Mouse (Mus musculus) lung, postnatal 0 days (tissue): ENCODE data around the gene Vapb. TPM values are rescaled to one million over a fixed set of nuclear protein-coding genes. Genes with fewer than 3 reads are reported as not detected.
A peak's percentile ranks its signal among the peaks of the same experiment; 100 is the strongest.

Source experiments
- ATAC-seq: fragments of 200-750 bp; cut with Nextera tagmentation; 2 replicates; pipeline ENCODE4 v1.8.0; 2017; ENCODE audit warnings: moderate library complexity
- DNase-seq: peaks from one replicate; pipeline ENCODE4 v3.0.0-alpha.2; 2016; ENCODE audit warnings: low spot score
- H3K27ac ChIP-seq: fragments of 300-500 bp; sonication (generic); 2 replicates; pipeline ENCODE4 v1.5.1; 2014; ENCODE audit warnings: antibody characterized with exemption, mild to moderate bottlenecking, low read length, mixed read lengths
- H3K27me3 ChIP-seq: fragments of 300-500 bp; sonication (generic); replicated peaks from 2 replicates; pipeline ENCODE4 v1.6.1; 2014; ENCODE audit warnings: low read length, mixed read lengths; ENCODE audit not compliant: insufficient read depth
- H3K36me3 ChIP-seq: fragments of 300-500 bp; sonication (generic); 2 replicates; pipeline ENCODE4 v1.6.1; 2014; ENCODE audit warnings: low read length, mixed read lengths; ENCODE audit not compliant: insufficient read depth
- H3K4me1 ChIP-seq: fragments of 300-500 bp; sonication (generic); 2 replicates; pipeline ENCODE4 v1.6.1; 2014; ENCODE audit warnings: antibody characterized with exemption, low read depth, low read length, mixed read lengths; ENCODE audit not compliant: insufficient read depth
- H3K4me2 ChIP-seq: fragments of 300-500 bp; sonication (generic); replicated peaks from 2 replicates; pipeline ENCODE4 v1.6.1; 2014; ENCODE audit warnings: low read depth, mild to moderate bottlenecking, low read length, moderate library complexity, mixed read lengths
- H3K4me3 ChIP-seq: fragments of 300-500 bp; sonication (generic); 2 replicates; pipeline ENCODE4 v1.5.1; 2014; ENCODE audit warnings: low read depth, low read length
- H3K9ac ChIP-seq: fragments of 300-500 bp; sonication (generic); replicated peaks from 2 replicates; pipeline ENCODE4 v1.6.1; 2014; ENCODE audit warnings: low read depth, mild to moderate bottlenecking
- H3K9me3 ChIP-seq: fragments of 300-500 bp; sonication (generic); 2 replicates; pipeline ENCODE4 v1.6.1; 2016; ENCODE audit warnings: low read length, mixed read lengths
- CTCF ChIP-seq: IDR thresholded peaks from 2 replicates; pipeline ENCODE4 v1.5.1; 2016; ENCODE audit warnings: antibody characterized with exemption, mild to moderate bottlenecking
- EP300 ChIP-seq: IDR thresholded peaks from 2 replicates; pipeline ENCODE4 v1.6.1; 2016; ENCODE audit warnings: antibody characterized with exemption, mild to moderate bottlenecking, control low read depth
- WGBS: fragments of 180-500 bp; shearing (Covaris S2); extraction: QIAGEN DNeasy Blood & Tissue Kit; methylation state at CpG from one replicate; pipeline ENCODE4 v1.1.7; 2014; 5-methylcytosine and 5-hydroxymethylcytosine counted together
- polyA plus RNA-seq: library from polyadenylated mRNA; unstranded; fragments of >200 nt; fragmentation: Nextera tagmentation; extraction: Ambion mirVana; gene quantifications from 2 replicates; pipeline ENCODE4 v1.2.1, GENCODE M21; 2015

Vapb gene
- polyA plus RNA-seq, 1 experiment from 2014 or later, result 12.9 TPM

DNA sequence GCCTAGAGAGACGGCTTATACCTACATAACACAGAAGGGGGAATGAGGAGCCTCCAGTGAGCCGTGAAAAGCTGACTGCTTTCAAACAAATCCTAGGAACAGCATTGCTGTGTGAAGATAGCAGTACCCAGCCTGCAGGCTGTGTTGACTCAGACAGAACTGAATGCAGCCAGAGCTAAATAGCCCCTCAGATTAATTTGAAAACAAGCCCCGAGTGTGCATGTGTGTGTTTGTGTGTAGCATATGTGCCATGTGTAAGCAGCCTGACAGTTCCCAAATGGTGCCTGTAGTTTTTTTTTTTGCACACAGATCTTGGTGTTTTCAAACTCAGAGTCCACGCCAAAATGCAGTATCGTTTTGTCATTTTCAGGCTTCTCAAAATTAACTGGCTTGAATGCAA, 43.6 kb downstream of the Vapb start:
- Histone ChIP-seq H3K27ac (no peak overlapping the region), H3K9ac (no peak overlapping the region), H3K27me3 (no peaks in the 10 kb centered on the region), H3K4me2 (no peak overlapping the region), H3K4me3 (no peak overlapping the region), H3K4me1 (no peaks in the 10 kb centered on the region), H3K36me3 (peaks cover 14% of the 10 kb centered on the region), H3K9me3 (no peaks in the 10 kb centered on the region)
- 80% methylated on average over 5 of the region's 5 CpGs for WGBS
- TF ChIP-seq CTCF (no peak), EP300 (no peak)
- ATAC-seq (no peak), DNase-seq (no peak)

DNA sequence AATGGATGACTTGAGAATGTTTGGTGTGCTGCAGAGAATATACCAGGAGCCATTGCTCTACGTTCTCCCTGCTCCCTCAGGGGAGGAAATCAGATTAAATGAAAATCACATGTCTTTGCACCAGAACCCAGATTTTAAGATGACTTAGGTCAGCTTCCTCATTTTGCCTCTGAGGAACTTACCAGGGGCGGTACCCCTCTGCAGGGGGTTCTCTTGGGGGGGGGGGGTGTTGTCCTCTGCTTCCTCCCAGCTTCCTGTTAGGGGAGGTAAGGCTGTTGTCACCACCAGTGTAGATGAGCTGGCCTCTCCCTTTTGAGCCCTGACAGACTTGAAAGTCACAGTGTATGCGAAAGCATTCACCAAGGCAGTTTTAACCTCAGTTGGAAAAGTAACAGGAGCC, 47.1 kb downstream of the Vapb start:
- ATAC-seq, result 0 out of 2 replicates have a peak, but pooled peaks have one; percentile 28
- Histone ChIP-seq H3K4me1 (no peaks in the 10 kb centered on the region), H3K36me3 (no peaks in the 10 kb centered on the region), H3K4me2 (no peak overlapping the region), H3K9ac (no peak overlapping the region), H3K9me3 (no peaks in the 10 kb centered on the region), H3K27me3 (no peaks in the 10 kb centered on the region), H3K4me3 (no peak overlapping the region), H3K27ac (no peak overlapping the region)
- TF ChIP-seq CTCF (no peak), EP300 (no peak)
- DNase-seq, result no peak
- WGBS, result 74% methylated on average over 3 of the region's 3 CpGs

DNA sequence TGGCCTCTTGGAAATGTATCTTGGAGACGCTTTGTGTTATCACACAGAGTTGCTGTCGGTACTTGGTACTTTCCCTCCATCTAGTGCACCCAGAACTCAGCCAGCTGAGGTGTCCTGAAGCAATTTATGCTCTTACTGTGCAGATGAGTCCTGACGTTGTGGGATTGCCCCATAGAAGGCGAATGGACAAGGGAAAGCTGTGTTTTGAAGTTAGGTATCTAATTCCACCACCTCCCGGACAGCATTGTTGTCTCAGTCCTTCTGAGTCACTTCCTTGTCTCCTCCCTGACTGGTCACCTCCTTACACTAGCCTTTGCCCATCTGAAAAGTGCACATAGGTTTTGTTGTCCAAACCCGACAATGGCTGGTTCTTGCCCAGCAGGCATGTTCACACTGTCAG, 47.6 kb downstream of the Vapb start:
- H3K4me1 ChIP-seq, result peaks cover 4% of the 10 kb centered on the region; the same call in 1 of the 2 replicates
- H3K9me3 ChIP-seq, result no peaks in the 10 kb centered on the region
- H3K4me2 ChIP-seq, result no peak overlapping the region
- H3K27me3 ChIP-seq, result no peaks in the 10 kb centered on the region
- no peak overlapping the region for H3K4me3 ChIP-seq
- H3K9ac ChIP-seq, result no peak overlapping the region
- H3K27ac ChIP-seq, result no peak overlapping the region
- WGBS, result 72% methylated on average over 6 of the region's 6 CpGs
- TF ChIP-seq EP300 (no peak), CTCF (no peak)
- no peak for DNase-seq
- ATAC-seq, result no peak
- no peaks in the 10 kb centered on the region for H3K36me3 ChIP-seq

DNA sequence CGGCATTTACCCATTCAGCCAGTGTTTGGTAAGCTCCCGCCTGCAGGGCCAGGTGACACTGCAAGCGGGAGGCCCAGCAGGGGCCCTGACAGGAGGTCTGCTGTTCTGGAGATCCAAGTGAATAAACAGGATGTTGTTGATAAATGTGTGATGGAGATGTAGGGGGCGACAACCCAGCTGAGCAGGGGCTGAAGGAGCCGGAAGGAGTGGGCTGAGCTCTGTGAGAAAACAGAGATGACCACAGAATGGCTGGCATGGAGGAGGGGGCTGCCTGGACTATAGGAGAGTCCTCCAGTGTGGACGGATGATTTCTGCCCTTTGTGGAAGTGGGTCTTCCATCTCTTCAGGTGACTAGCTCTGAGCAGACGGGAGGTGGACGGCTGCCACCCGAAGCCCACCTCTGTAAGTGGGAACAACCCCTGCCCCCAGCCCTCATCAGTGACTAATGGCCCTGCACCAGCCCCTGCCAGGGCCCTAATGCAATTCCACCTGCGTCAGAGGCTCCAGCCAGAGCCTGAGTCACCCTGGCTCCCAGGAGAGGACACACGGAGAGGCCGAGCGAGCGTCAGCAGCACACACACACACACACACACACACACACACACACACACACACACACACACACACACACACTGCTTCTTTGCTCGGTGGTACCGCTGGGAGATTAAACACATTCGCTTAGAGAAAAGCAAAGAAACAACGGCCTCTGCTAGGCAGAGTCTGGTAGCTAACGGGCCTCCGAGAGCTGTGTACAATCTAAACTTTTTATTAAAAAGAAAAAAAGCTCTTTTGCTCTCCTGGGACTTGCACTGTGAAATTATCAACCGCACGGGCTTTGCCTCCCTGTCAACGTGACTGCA, 52.9 kb downstream of the Vapb start:
- ATAC-seq, result peak; percentile 88

DNA sequence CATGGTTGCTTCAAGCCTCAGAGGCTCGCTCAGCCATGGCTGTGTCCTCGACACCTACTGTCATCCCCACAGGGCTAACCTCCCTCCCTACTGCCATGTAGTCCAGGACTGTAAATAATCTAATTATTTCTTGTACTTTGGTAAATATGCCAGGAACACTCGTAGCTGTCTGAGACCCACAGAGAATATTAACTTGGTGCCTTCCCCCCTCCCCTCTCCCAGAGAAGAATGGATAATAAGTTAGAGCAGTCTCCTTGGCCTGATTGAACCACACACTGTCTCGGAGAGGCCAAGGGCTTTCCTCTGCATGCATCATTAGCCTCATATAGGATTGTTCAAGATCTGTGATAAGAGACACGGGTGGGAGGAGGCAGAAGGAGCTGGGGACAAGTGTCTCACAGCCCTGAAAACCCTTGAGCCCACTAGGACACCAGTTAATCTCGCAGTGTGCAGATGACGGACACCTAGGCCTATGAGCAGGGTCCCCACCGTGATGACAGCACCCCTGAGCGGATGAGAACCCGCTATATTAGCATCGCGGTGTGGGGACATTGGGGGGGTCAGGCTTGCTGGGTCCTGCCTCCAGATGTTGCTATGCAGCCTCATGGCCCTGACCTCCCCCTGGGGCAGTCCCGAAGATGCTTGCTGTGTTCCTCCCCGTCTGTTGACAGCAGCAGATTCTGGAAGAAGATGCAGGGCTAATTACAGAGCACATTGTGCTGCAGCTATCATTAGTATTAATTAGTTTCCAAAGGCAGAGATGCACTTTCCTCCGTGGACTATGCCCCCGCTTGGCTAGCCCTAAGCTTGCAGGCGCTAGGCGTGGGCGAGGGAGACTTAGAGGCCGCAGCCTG, 54.8 kb downstream of the Vapb start:
- Histone ChIP-seq H3K9me3 (no peaks in the 10 kb centered on the region), H3K4me1 (peaks cover 8% of the 10 kb centered on the region), H3K4me3 (no peak overlapping the region), H3K36me3 (no peaks in the 10 kb centered on the region), H3K27ac (no peak overlapping the region), H3K4me2 (no peak overlapping the region), H3K9ac (no peak overlapping the region), H3K27me3 (no peaks in the 10 kb centered on the region)
- WGBS, result 82% methylated on average over 20 of the region's 20 CpGs
- no peak for TF ChIP-seq EP300
- TF ChIP-seq CTCF, result no peak
- ATAC-seq, result no peak
- DNase-seq, result no peak

More for the DNA sequence above, 52.9 kb downstream of the Vapb start:
- H3K9me3 ChIP-seq, result no peaks in the 10 kb centered on the region
- peak overlapping the region; percentile 57; the same call in 1 of the 2 replicates for H3K27ac ChIP-seq
- no peaks in the 10 kb centered on the region for H3K27me3 ChIP-seq
- H3K9ac ChIP-seq, result no peak overlapping the region
- peak overlapping the region; percentile 33; the same call in 1 of the 2 replicates for H3K4me2 ChIP-seq
- no peak overlapping the region for H3K4me3 ChIP-seq
- DNase-seq, result peak; percentile 61
- TF ChIP-seq CTCF, result peak; percentile 36
- no peak for TF ChIP-seq EP300
- no peaks in the 10 kb centered on the region for H3K36me3 ChIP-seq
- H3K4me1 ChIP-seq, result peaks cover 4% of the 10 kb centered on the region; the same call in 1 of the 2 replicates
- 17% methylated on average over 22 of the region's 23 CpGs for WGBS

DNA sequence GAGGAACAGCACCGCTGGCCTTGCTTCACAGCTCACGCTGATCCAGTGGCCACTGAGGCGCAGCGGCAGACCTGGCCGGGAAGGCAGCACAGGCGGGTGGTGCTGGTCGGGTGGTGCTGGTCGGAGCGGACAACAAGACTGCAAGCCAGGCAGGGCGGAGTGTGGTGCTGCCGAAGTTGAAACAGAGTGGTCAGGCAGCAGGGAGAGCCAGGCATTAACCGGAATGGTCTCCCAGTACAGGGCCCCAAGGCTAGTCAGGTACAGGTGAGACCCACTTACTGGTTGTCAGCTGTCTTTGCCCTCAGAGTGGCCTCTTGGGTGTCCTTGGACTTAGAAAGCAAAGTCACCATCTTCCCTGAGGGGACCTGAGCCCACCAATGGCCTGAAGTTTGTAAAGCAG, 56.7 kb downstream of the Vapb start:
- Histone ChIP-seq H3K27ac (no peak overlapping the region), H3K4me3 (no peak overlapping the region), H3K4me1 (peaks cover 8% of the 10 kb centered on the region), H3K9me3 (no peaks in the 10 kb centered on the region), H3K36me3 (no peaks in the 10 kb centered on the region), H3K27me3 (no peaks in the 10 kb centered on the region), H3K9ac (no peak overlapping the region), H3K4me2 (no peak overlapping the region)
- TF ChIP-seq EP300 (no peak), CTCF (no peak)
- 89% methylated on average over 12 of the region's 12 CpGs for WGBS
- no peak for DNase-seq
- no peak for ATAC-seq
